Mouse (Mus musculus) heart, embryonic 13.5 days (tissue): ENCODE data around the gene Lypd1. TPM values are rescaled to one million over a fixed set of nuclear protein-coding genes. Genes with fewer than 3 reads are reported as not detected.

Source experiments
- ATAC-seq: fragments of 200-750 bp; cut with Nextera tagmentation; 2 replicates; pipeline ENCODE4 v1.8.0; 2017; ENCODE audit warnings: moderate TSS enrichment; ENCODE audit not compliant: insufficient number of reproducible peaks, low FRiP score, low TSS enrichment; ENCODE audit errors: extremely low read depth
- H3K27ac ChIP-seq: fragments of 300-500 bp; sonication (generic); replicated peaks from 2 replicates; pipeline ENCODE4 v1.5.1; 2015; ENCODE audit warnings: moderate library complexity, mild to moderate bottlenecking, inconsistent platforms
- H3K27me3 ChIP-seq: fragments of 300-500 bp; sonication (generic); replicated peaks from 2 replicates; pipeline ENCODE4 v1.6.1; 2015; ENCODE audit warnings: mild to moderate bottlenecking, inconsistent platforms
- H3K36me3 ChIP-seq: fragments of 300-500 bp; sonication (generic); 2 replicates; pipeline ENCODE4 v1.6.1; 2015; ENCODE audit warnings: mild to moderate bottlenecking, inconsistent platforms
- H3K4me1 ChIP-seq: fragments of 300-500 bp; sonication (generic); 2 replicates; pipeline ENCODE4 v1.6.1; 2015; ENCODE audit warnings: inconsistent platforms
- H3K4me2 ChIP-seq: fragments of 300-500 bp; sonication (generic); 2 replicates; pipeline ENCODE4 v1.6.1; 2015; ENCODE audit warnings: inconsistent platforms, mild to moderate bottlenecking, moderate library complexity
- H3K4me3 ChIP-seq: fragments of 300-500 bp; sonication (generic); 2 replicates; pipeline ENCODE4 v1.5.1; 2015; ENCODE audit warnings: moderate library complexity, mild to moderate bottlenecking, inconsistent platforms
- H3K9ac ChIP-seq: fragments of 300-500 bp; sonication (generic); 2 replicates; pipeline ENCODE4 v1.6.1; 2015; ENCODE audit warnings: inconsistent platforms, mild to moderate bottlenecking, moderate library complexity
- H3K9me3 ChIP-seq: fragments of 300-500 bp; sonication (generic); 2 replicates; pipeline ENCODE4 v1.6.1; 2016; ENCODE audit warnings: inconsistent platforms
- WGBS: fragments of 180-500 bp; shearing (Covaris S2); methylation state at CpG from one replicate; pipeline ENCODE4 v1.1.7; 2015; ENCODE audit warnings: mixed read lengths; 5-methylcytosine and 5-hydroxymethylcytosine counted together
- polyA plus RNA-seq: library from polyadenylated mRNA; unstranded; fragments of >200 nt; fragmentation: Nextera tagmentation; extraction: Ambion mirVana; gene quantifications from 2 replicates; pipeline ENCODE4 v1.2.1, GENCODE M21; 2015

The Lypd1 gene
- polyA plus RNA-seq, 1 experiment from 2014 or later = 1.3 TPM

DNA sequence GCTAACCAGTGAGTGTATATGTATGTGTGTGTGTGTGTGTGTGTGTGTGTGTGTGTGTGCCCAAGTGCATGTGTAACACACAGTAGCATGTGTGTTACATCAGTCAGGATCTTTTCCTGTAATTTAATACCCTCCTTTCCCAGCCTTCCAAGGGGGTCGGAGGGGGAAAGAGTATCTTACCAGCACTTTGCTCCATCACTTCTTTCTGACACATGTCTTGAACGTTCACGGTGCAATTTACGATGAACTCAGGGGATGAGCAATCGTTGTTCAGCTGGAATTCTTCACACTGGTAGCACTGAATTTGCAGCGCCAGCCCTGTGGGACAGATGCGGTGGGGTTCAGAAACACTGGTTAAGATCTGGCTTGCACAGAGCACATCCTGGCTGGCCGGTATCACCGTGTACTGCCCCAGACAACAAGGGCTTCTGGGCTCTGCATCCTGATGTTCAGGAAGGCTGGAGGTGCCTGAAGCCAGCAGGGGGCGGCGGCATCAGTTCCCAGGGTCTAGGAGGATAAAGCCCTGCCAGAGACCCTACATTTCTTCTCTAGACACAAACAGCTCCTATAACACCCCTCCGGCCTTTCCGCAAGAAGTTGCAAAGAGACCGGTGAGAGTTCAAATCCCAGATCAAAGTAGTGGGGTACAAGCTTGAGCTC is 2.6 kb downstream of the Lypd1 start:
- Histone ChIP-seq H3K9me3 (no peaks in the 10 kb centered on the region), H3K4me3 (peak overlapping the region; percentile 58), H3K27me3 (peaks cover 65% of the 10 kb centered on the region), H3K4me1 (peaks cover 27% of the 10 kb centered on the region), H3K4me2 (peak overlapping the region; percentile 98), H3K36me3 (no peaks in the 10 kb centered on the region), H3K9ac (no peak overlapping the region), H3K27ac (no peak overlapping the region)
- no peak for ATAC-seq
- WGBS = 12% methylated on average over 14 of the region's 14 CpGs

DNA sequence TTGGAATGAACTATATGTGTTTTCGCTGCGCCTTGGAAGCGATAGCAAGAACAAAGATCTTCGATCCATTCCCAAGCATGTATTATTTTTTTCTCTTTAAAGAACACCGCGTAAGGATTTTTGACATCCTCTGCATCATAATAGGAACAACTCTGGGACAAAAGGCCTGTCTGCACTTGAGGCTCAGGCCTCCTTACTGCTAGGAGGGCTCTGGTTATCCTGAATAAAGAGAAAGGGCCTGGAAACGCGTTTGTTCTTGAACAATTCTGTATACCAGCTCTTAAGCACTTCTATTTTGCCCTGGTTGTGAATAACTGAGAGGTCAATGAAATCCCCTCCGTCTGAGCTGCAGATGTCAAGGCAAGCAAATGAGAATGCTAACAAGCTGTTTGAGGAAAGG is 19.7 kb downstream of the Lypd1 start:
- H3K27me3 ChIP-seq = no peaks in the 10 kb centered on the region
- H3K4me2 ChIP-seq = no peak overlapping the region
- H3K9me3 ChIP-seq = no peaks in the 10 kb centered on the region
- whole genome bisulfite sequencing = 84% methylated on average over 9 of the region's 9 CpGs
- H3K4me1 ChIP-seq = no peaks in the 10 kb centered on the region
- H3K9ac ChIP-seq = no peak overlapping the region
- H3K4me3 ChIP-seq = no peak overlapping the region
- H3K27ac ChIP-seq = no peak overlapping the region
- ATAC-seq = no peak
- no peaks in the 10 kb centered on the region for H3K36me3 ChIP-seq

DNA sequence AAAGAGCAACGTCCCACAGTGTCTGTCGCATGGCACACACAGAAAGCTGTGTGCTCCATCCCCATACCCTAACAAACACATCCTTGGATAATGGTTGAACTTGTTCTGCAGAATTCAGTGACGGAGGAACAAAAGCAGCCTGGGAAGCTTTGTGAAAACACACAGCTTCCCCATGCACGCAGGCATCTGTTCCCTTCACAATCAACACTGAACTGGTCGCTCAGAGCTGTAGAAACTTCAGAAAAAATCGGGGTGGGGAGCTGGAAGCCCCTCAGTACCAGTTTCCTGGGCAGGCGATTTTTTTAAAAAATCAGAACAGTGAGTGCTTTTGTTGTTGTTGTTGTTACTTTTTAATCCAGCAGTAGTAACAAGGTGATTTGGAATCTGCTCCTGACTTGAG is 42.8 kb downstream of the Lypd1 start:
- no peak overlapping the region for H3K9ac ChIP-seq
- no peak overlapping the region for H3K4me2 ChIP-seq
- WGBS = 52% methylated on average over 7 of the region's 7 CpGs
- no peak for ATAC-seq
- H3K27me3 ChIP-seq = no peaks in the 10 kb centered on the region
- H3K36me3 ChIP-seq = no peaks in the 10 kb centered on the region
- H3K9me3 ChIP-seq = no peaks in the 10 kb centered on the region
- no peak overlapping the region for H3K27ac ChIP-seq
- 0 out of 2 replicates have a peak, but pooled peaks cover 5% of the 10 kb centered on the region for H3K4me1 ChIP-seq
- no peak overlapping the region for H3K4me3 ChIP-seq

DNA sequence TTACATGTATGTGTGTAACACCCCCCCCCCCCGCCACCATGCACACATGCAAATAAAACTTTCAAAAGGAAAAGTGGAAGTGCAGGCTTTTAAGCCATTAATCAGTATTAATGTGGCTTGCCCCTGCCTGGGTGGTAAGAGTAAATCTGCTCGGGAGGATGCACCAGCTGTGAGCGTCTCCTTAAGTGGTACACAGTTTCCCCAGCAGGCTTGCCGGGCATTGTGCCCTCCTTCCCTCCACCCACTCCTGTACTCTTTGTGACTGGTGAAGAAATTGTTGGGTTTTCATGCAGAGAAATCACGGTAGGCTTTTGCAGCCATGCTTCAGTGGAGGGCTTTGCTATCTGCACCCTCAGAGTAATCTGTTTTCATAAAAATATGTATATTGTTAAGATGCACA is 54.3 kb downstream of the Lypd1 start:
- no peaks in the 10 kb centered on the region for H3K4me1 ChIP-seq
- no peaks in the 10 kb centered on the region for H3K27me3 ChIP-seq
- no peak overlapping the region for H3K4me2 ChIP-seq
- no peaks in the 10 kb centered on the region for H3K36me3 ChIP-seq
- ATAC-seq = no peak
- H3K9me3 ChIP-seq = no peaks in the 10 kb centered on the region
- H3K9ac ChIP-seq = no peak overlapping the region
- no peak overlapping the region for H3K27ac ChIP-seq
- no peak overlapping the region for H3K4me3 ChIP-seq
- WGBS = 74% methylated on average over 5 of the region's 5 CpGs

DNA sequence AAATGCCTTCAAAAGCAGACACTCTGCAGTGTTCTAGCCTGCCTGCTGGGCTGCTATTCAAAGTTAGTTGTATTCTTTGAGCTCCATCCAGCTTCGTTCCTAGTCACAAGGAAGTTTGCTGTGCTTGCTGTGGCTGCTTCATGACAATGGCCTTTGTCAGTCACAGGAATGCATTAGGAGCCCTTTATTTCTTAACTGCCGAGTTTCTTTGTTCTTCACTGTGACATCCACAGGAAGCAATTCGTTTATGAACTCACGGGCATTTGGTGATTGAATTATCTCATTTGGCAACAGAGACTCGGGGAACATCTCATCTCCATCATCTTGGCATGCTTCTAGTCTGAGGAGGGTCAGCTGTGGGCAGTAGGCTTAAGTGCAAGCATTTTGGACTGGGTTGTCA is 58.3 kb downstream of the Lypd1 start:
- WGBS = 27% methylated on average over 5 of the region's 5 CpGs
- Histone ChIP-seq H3K27ac (no peak overlapping the region), H3K36me3 (no peaks in the 10 kb centered on the region), H3K4me3 (no peak overlapping the region), H3K9ac (no peak overlapping the region), H3K4me2 (no peak overlapping the region), H3K4me1 (no peaks in the 10 kb centered on the region), H3K9me3 (no peaks in the 10 kb centered on the region), H3K27me3 (no peaks in the 10 kb centered on the region)
- no peak for ATAC-seq

DNA sequence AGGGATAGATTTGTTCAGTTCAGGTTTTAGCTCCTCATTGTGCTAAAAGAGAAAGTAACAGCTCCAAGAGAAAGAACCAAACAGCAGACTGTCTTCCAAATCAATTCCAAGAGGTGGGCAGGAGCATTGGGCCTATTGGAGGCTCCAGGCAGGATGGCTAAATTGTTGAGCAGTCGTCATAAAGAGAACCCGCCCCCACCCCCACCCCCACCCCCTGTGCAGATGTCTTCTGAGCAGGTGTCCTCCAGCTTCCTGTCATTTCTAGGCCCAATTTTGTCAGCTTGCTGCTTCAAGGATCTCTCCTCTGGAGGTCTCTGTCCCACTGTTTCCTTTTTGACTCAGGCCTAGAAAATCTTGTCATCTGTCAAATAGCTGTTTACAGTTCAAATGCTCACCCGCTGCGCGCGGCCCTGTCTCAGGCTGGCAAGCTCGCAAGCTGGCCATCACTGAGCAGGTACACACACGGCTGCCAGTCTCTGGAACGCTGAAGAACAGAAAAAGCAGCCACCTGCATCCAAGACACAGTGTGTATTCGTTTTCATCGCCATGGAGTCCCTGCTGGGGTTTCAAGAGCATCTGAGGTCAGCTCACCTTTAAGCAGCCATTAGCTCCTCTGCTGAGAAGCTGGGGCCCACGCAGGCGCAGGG is 73.0 kb downstream of the Lypd1 start:
- H3K27me3 ChIP-seq = no peaks in the 10 kb centered on the region
- H3K4me2 ChIP-seq = no peak overlapping the region
- no peaks in the 10 kb centered on the region for H3K9me3 ChIP-seq
- WGBS = 53% methylated on average over 13 of the region's 13 CpGs
- no peak for ATAC-seq
- no peak overlapping the region for H3K27ac ChIP-seq
- peaks cover 3% of the 10 kb centered on the region; the same call in 1 of the 2 replicates for H3K4me1 ChIP-seq
- no peak overlapping the region for H3K9ac ChIP-seq
- H3K36me3 ChIP-seq = no peaks in the 10 kb centered on the region
- H3K4me3 ChIP-seq = no peak overlapping the region

DNA sequence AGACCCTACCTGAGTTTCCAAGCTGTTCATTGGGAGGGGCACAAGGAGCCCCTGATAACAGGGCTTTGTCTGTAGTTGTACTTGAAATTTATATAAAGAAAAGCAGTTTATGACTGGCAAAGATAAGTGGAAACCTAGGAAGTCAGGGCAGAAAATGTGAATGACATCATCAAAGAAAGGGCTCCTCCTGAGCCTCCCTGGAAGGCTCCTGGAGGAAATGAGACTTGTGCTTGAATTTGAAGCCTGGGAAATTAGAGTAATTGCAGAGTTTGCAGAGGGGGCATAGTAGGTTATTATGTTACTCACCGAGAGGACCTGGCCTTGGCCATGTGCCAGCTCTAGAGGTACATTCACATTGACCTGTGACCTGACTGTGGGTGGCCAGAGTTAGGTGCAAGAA is 75.4 kb downstream of the Lypd1 start:
- H3K27ac ChIP-seq = no peak overlapping the region
- no peak for ATAC-seq
- WGBS = 58% methylated on average over 1 of the region's 1 CpGs

DNA sequence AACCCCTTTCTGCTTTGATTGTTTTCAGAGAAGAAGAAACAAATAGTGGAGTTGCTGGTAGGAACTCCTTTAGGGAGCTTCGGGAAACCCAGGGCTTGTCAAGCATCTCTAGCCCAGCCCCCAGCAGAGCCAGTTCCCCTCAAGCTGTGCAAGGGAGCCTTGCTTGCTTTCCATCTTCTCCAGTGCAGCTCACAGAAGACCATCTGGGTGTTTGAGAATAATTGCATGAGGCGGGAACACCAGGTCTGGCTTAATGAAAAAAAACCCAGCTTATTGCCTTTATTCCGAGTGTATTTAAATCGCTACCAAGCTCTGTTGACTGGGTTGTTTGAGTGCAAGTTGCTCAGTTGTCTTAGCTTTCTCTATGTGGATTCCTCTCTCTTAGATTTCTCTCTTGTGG is 89.3 kb downstream of the Lypd1 start:
- no peak overlapping the region for H3K4me3 ChIP-seq
- WGBS = 80% methylated on average over 4 of the region's 4 CpGs
- no peak for ATAC-seq
- H3K9ac ChIP-seq = no peak overlapping the region
- no peaks in the 10 kb centered on the region for H3K27me3 ChIP-seq
- H3K27ac ChIP-seq = no peak overlapping the region
- H3K36me3 ChIP-seq = no peaks in the 10 kb centered on the region
- H3K9me3 ChIP-seq = no peaks in the 10 kb centered on the region
- no peak overlapping the region for H3K4me2 ChIP-seq
- H3K4me1 ChIP-seq = no peaks in the 10 kb centered on the region

More for the DNA sequence above, 75.4 kb downstream of the Lypd1 start:
- Histone ChIP-seq H3K4me1 (peaks cover 3% of the 10 kb centered on the region; the same call in 1 of the 2 replicates), H3K4me3 (no peak overlapping the region), H3K4me2 (no peak overlapping the region), H3K9ac (no peak overlapping the region), H3K36me3 (no peaks in the 10 kb centered on the region), H3K9me3 (no peaks in the 10 kb centered on the region), H3K27me3 (no peaks in the 10 kb centered on the region)

DNA sequence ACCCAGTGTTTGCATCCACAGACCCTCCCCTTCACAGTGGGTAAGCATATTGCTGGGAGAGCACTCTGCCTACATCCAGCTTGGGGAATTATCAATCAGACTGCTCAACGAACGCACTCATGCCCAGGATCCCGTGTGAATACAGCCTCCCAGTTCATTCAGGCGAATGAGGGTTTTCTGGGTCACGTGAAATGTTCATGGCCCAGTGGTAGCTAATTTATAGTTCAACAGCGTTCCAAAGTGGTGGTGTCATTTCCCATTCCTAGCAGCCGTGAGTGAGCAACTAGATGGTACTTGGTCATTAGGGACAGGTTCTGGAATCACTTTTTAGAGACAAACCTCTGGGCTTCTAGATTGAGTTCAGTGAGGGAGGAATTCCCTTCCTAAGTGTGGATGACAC is 91.8 kb downstream of the Lypd1 start:
- no peaks in the 10 kb centered on the region for H3K9me3 ChIP-seq
- no peaks in the 10 kb centered on the region for H3K36me3 ChIP-seq
- H3K9ac ChIP-seq = no peak overlapping the region
- no peaks in the 10 kb centered on the region for H3K4me1 ChIP-seq
- 82% methylated on average over 7 of the region's 7 CpGs for WGBS
- H3K4me3 ChIP-seq = no peak overlapping the region
- H3K27me3 ChIP-seq = no peaks in the 10 kb centered on the region
- ATAC-seq = no peak
- no peak overlapping the region for H3K4me2 ChIP-seq
- no peak overlapping the region for H3K27ac ChIP-seq

Other genes starting within 250 kb of the Lypd1 start
- 1.6 and 2.2 TPM in 2 replicates for gene Gpr39, start 236.1 kb downstream of the Lypd1 start, polyA plus RNA-seq